Mouse (Mus musculus) lung, embryonic 16.5 days (tissue): ENCODE results near the gene Ino80b. TPM values are rescaled to one million over a fixed set of nuclear protein-coding genes. Genes with fewer than 3 reads are reported as not detected.

Experiments
- ATAC-seq: fragments of 200-750 bp; cut with Nextera tagmentation; 2 replicates; pipeline ENCODE4 v1.8.0; 2017; ENCODE audit warnings: low read depth, mild to moderate bottlenecking, moderate library complexity
- H3K27ac ChIP-seq: fragments of 300-500 bp; sonication (generic); 2 replicates; pipeline ENCODE4 v1.5.1; 2014; ENCODE audit warnings: mild to moderate bottlenecking, control low read depth, low read length
- H3K27me3 ChIP-seq: fragments of 300-500 bp; sonication (generic); 2 replicates; pipeline ENCODE4 v1.6.1; 2014; ENCODE audit warnings: low read depth, low read length, mixed read lengths; ENCODE audit not compliant: control insufficient read depth, insufficient read depth
- H3K36me3 ChIP-seq: fragments of 300-500 bp; sonication (generic); 2 replicates; pipeline ENCODE4 v1.6.1; 2014; ENCODE audit warnings: low read length; ENCODE audit not compliant: control insufficient read depth, insufficient read depth
- H3K4me1 ChIP-seq: fragments of 300-500 bp; sonication (generic); replicated peaks from 2 replicates; pipeline ENCODE4 v1.6.1; 2014; ENCODE audit warnings: low read length, mixed read lengths; ENCODE audit not compliant: control insufficient read depth, insufficient read depth
- H3K4me2 ChIP-seq: fragments of 300-500 bp; sonication (generic); 2 replicates; pipeline ENCODE4 v1.6.1; 2014; ENCODE audit warnings: low read depth, low read length, control low read depth
- H3K4me3 ChIP-seq: fragments of 300-500 bp; sonication (generic); 2 replicates; pipeline ENCODE4 v1.5.1; 2014; ENCODE audit warnings: mild to moderate bottlenecking, low read length, control low read depth
- H3K9ac ChIP-seq: fragments of 300-500 bp; sonication (generic); 2 replicates; pipeline ENCODE4 v1.6.1; 2014; ENCODE audit warnings: low read length, control low read depth
- H3K9me3 ChIP-seq: fragments of 300-500 bp; sonication (generic); 2 replicates; pipeline ENCODE4 v1.6.1; 2016; ENCODE audit warnings: low read length; ENCODE audit not compliant: control insufficient read depth
- WGBS: fragments of 180-500 bp; shearing (Covaris S2); extraction: QIAGEN DNeasy Blood & Tissue Kit; methylation state at CpG from one replicate; pipeline ENCODE4 v1.1.7; 2014; 5-methylcytosine and 5-hydroxymethylcytosine counted together
- polyA plus RNA-seq: library from polyadenylated mRNA; unstranded; fragments of >200 nt; fragmentation: Nextera tagmentation; extraction: Ambion mirVana; gene quantifications from 2 replicates; pipeline ENCODE4 v1.2.1, GENCODE M21; 2015

Ino80b gene
- polyA plus RNA-seq, 1 experiment from 2014 or later: 14.5 TPM

DNA sequence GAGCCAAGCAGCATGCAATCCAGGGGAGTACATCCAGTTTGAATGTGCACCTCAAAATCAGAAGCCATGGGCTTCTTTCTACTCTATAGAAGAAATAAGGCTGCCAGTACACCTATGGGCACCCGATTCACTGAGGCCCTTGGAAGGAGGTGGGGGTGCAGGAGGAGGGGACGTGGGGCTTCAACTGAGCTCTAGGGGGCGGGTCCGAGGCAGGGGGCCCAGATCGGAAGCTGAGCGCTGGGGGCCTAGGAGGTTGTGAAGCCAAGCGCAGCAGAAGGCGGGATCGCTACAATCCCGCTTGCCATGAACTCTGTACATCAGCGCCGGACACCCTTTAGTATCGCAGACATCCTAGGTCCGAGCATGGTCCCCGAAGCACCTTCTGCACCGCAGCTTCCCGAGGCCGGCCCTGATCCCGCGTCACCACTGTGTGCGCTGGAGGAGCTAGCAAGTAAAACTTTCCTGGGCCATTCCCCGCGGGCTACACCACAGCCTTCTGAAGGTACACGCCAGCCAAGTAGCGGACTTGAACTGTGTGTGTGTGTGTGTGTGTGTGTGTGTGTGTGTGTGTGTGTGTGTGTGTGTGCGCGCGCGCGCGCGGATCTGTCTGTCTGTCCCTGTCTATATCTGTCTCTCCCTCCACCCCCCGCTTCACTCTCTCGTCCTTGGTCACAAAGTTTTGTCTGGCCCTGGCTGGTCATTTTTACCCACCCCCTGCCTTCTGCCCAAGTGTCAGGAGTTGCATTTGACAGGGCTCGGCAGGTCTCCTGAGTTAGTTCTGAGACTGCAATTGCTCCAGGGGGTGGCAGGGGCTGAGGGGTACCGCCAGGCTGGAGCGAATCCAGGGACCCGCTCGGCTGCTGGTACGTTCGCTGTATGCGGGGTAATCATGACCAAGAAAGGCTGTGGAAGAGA is 38.9 kb downstream of the Ino80b start, which contains the start of gene Lbx2:
Lbx2 (plus strand) TSS at position 247 of the 915 bp plus-strand sequence.
- H3K4me2 ChIP-seq: peak within 1 kb of the TSS; percentile 43
- no peak within 1 kb of the TSS for H3K27ac ChIP-seq
- H3K27me3 ChIP-seq: peaks cover 66% of the 10 kb centered on the region
- 6% methylated on average over 42 of the region's 42 CpGs for WGBS
- H3K4me3 ChIP-seq: peak within 1 kb of the TSS; percentile 32
- H3K36me3 ChIP-seq: peaks cover 4% of the 10 kb centered on the region
- H3K9me3 ChIP-seq: no peaks in the 10 kb centered on the region
- ATAC-seq: no peak
- peaks cover 12% of the 10 kb centered on the region for H3K4me1 ChIP-seq
- H3K9ac ChIP-seq: peak within 1 kb of the TSS; percentile 27; the same call in 1 of the 2 replicates

DNA sequence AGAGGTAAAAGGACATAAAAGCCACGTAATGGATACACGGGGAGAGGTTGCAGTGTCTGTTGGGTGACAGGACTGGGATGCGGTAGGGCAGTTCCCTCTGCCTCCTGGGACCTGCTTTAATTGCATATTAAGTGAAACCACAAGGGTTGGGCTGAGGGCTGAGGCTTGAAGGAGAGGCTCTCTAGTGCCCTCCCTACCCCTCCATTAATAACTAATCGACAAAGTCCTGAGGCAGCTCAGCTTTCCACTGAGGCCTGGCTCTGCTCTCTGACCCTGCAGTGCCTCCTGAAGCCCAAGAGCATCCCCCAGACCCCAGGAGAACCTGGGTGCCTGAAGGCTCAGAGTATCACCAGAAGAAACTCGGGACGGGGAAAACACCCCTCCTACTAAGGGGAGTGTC is 40.8 kb downstream of the Ino80b start:
- Histone ChIP-seq H3K9me3 (no peaks in the 10 kb centered on the region), H3K4me3 (no peak overlapping the region), H3K36me3 (peaks cover 8% of the 10 kb centered on the region), H3K27me3 (peaks cover 64% of the 10 kb centered on the region), H3K27ac (no peak overlapping the region), H3K4me1 (peaks cover 13% of the 10 kb centered on the region), H3K4me2 (no peak overlapping the region), H3K9ac (no peak overlapping the region)
- no peak for ATAC-seq
- WGBS: 7% methylated on average over 6 of the region's 6 CpGs

DNA sequence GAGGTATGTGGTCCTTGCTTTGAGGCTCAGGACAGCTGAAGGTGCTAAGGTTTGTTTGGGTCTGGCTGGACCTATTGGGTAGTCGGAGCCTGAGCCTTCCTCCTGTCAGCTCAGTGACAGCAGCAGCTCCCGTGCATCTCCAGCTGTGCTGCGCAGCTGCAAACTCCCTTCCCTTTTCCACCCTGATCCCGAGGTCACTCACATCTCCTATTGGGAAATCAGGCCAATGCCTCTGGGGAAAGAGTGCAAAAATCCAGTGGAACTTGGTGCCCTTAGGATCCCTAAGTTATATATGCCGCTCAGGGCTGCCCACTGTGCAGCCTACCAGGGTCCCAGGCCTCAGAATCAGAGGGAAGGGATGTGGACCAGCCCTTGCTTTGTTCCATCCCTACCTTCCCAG is 41.7 kb downstream of the Ino80b start:
- Histone ChIP-seq H3K4me3 (no peak overlapping the region), H3K9ac (no peak overlapping the region), H3K9me3 (no peaks in the 10 kb centered on the region), H3K4me2 (no peak overlapping the region), H3K27ac (no peak overlapping the region), H3K27me3 (peaks cover 56% of the 10 kb centered on the region), H3K4me1 (peaks cover 20% of the 10 kb centered on the region), H3K36me3 (peaks cover 8% of the 10 kb centered on the region)
- WGBS: 22% methylated on average over 5 of the region's 5 CpGs
- ATAC-seq: no peak

DNA sequence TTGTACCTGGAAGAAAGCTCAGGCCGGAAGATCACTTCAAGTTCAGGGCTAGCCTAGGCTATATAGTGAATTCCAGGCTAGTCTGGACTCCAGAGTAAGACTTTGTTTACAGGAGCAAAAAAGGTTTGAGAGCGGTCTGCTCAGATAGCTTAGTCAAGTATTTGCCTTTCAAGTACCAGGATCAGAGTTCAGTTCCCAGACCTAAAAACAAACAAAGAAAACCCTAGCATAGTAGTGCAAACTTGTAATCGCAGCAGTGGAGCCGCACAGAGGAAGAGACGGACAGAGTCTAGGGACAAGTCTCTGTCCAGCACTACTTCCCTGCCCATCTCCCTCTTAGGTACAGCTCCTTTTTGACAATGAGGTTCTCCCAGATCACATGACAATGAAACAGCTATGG is 45.0 kb downstream of the Ino80b start:
- Histone ChIP-seq H3K4me1 (peaks cover 8% of the 10 kb centered on the region), H3K4me2 (no peak overlapping the region), H3K27me3 (peaks cover 37% of the 10 kb centered on the region), H3K9ac (no peak overlapping the region), H3K9me3 (no peaks in the 10 kb centered on the region), H3K36me3 (peaks cover 8% of the 10 kb centered on the region), H3K4me3 (no peak overlapping the region), H3K27ac (no peak overlapping the region)
- WGBS: 87% methylated on average over 5 of the region's 5 CpGs
- ATAC-seq: no peak

DNA sequence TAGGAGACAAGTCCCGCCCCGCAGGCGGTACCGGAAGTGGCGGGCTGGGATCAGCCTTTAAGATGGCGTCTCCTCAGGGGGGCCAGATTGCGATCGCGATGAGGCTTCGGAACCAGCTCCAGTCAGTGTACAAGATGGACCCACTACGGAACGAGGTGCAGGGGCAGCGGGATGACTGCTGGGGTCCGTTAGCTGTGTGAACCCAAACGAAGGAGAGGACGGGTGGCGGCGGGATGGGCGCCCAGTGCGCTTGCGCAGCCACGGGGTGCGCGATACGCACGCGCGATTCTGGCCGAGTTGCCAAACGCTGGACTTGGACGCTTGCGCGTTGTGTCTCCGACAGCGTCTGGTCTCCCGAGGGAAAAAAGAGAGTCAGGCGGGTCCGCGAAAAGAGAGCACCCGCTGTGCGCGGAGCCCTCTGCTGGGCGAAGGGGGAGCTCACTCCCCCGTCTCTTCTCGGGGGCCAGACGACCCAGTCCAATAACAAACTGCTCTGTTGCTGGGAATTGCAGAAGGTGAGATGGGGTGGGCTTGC is 46.8 kb downstream of the Ino80b start:
- H3K27me3 ChIP-seq: peaks cover 36% of the 10 kb centered on the region
- peak overlapping the region; percentile 81 for H3K4me2 ChIP-seq
- H3K9me3 ChIP-seq: no peaks in the 10 kb centered on the region
- peaks cover 8% of the 10 kb centered on the region for H3K4me1 ChIP-seq
- H3K9ac ChIP-seq: peak overlapping the region; percentile 79
- H3K27ac ChIP-seq: peak overlapping the region; percentile 88
- peak; percentile 96 for ATAC-seq
- WGBS: under 1% methylated on average over 46 of the region's 46 CpGs
- H3K4me3 ChIP-seq: peak overlapping the region; percentile 85
- H3K36me3 ChIP-seq: peaks cover 8% of the 10 kb centered on the region

DNA sequence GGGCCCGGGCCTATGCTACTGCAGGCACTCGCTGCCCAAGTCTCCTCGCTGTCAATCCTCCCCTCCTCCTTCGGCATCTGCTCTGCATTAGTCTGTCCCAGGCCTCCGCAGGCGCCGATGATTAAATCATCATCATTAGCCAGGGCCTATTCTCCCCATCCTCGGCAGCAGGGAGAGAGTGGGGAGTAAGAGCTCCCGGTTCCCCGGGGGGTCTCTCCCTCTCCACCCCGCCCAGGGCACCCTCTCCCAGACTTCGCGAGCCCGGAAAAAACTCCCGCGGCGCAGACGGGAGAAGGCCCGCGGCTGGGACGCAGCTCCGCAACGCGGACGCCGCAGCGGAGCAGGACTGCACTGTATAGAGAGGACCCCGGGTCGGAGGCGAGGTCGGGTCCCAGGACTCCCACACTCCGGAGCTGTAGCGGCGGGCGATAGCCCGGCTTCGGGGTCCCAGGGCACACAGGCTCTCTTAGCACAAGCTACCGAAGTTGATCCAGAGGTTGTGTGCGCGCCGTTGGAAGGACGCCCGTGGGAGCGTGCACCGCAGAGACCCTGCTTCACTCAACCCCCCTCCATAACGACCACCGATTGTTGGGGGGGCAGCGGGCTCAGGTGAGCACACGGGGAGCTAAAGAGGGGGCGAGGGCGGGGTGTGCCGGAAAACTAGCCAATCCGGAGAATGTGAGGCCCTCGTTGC is 47.5 kb downstream of the Ino80b start, which contains the start of gene Pcgf1:
Pcgf1 (plus strand) TSS at position 240 of the 694 bp plus-strand sequence.
- WGBS: under 1% methylated on average over 54 of the region's 54 CpGs
- Histone ChIP-seq H3K4me1 (peaks cover 8% of the 10 kb centered on the region), H3K4me3 (peak within 1 kb of the TSS; percentile 85), H3K36me3 (peaks cover 8% of the 10 kb centered on the region), H3K4me2 (peak within 1 kb of the TSS; percentile 98), H3K9ac (peak within 1 kb of the TSS; percentile 89), H3K27me3 (peaks cover 33% of the 10 kb centered on the region), H3K27ac (peak within 1 kb of the TSS; percentile 88), H3K9me3 (no peaks in the 10 kb centered on the region)
- peak; percentile 67 for ATAC-seq

DNA sequence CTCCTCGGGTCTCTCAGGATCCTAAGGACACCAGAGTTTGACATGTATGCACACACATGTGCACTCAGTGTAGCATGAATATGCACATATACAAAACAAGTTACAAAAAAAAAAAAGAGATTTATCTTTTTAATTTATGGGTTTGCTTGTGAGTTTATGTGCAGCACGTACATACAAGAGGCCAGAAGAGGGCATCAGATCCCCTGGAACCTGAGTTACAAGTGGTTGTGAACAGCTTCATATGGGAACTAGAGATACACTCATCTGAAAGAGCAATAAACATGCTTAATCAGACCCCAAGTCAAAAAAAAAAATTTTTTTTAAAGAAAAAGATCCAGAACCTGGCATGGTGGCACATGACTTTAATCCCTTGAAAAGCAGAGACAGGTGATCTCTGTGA is 50.3 kb downstream of the Ino80b start:
- H3K9ac ChIP-seq: no peak overlapping the region
- H3K4me1 ChIP-seq: peaks cover 10% of the 10 kb centered on the region
- no peak overlapping the region for H3K27ac ChIP-seq
- 6% methylated on average over 2 of the region's 2 CpGs for WGBS
- no peaks in the 10 kb centered on the region for H3K9me3 ChIP-seq
- H3K27me3 ChIP-seq: peaks cover 59% of the 10 kb centered on the region
- ATAC-seq: no peak
- H3K4me2 ChIP-seq: no peak overlapping the region
- H3K36me3 ChIP-seq: no peaks in the 10 kb centered on the region
- no peak overlapping the region for H3K4me3 ChIP-seq
